Mouse (Mus musculus): ENCODE results near the gene Nln. TPM values are rescaled to one million over a fixed set of nuclear protein-coding genes. Genes with fewer than 3 reads are reported as not detected.

The Nln gene
- total RNA-seq, 1 experiment: 24.2 TPM

GRCm38 (mm10) chr13:103985510-103986278 lies 123.7 kb downstream of the Nln start:
- Histone ChIP-seq H3K9me3 (ENCODE audit: control insufficient read depth, insufficient read depth, low read depth, low read length) (no peaks in the 10 kb centered on the region), H3K4me3 (ENCODE audit: insufficient read depth in 1 of 2, low read depth in 1 of 2, low read length in 2 of 2, poor library complexity in 1 of 2, severe bottlenecking in 1 of 2) (no peak overlapping the region), H3K36me3 (ENCODE audit: control insufficient read depth, insufficient read depth, low read length, poor library complexity, severe bottlenecking) (no peaks in the 10 kb centered on the region), H3K4me1 (ENCODE audit: control insufficient read depth in 2 of 2, insufficient read depth in 2 of 2, low read length in 2 of 2, poor library complexity in 1 of 2) (no peaks in the 10 kb centered on the region), H3K27ac (ENCODE audit: insufficient read depth, low read depth, low read length, poor library complexity, severe bottlenecking) (no peak overlapping the region), H3K9ac (ENCODE audit: insufficient read depth, low read depth, low read length, poor library complexity, severe bottlenecking) (no peak overlapping the region)
- no peak for TF ChIP-seq HCFC1 (IDR thresholded peaks at IDR 0.05; ENCODE audit: borderline replicate concordance, insufficient read depth, low read length)
- TF ChIP-seq ZNF384 (IDR thresholded peaks at IDR 0.05; ENCODE audit: low read depth, low read length): no peak
- TF ChIP-seq CHD2 (IDR thresholded peaks at IDR 0.05; ENCODE audit: low read depth, low read length): no peak
- TF ChIP-seq ZC3H11A (IDR thresholded peaks at IDR 0.05; ENCODE audit: borderline replicate concordance, low read depth, low read length): no peak
- TF ChIP-seq MAFK (IDR thresholded peaks at IDR 0.05; ENCODE audit: insufficient read depth, low read depth, low read length): no peak
- in situ Hi-C loops (cut with MboI; ENCODE audit: low sequenced_read_pairs in 2 of 2, unreplicated experiment in 2 of 2): no loop called here
- DNase-seq (ENCODE audit: low read depth, low spot score): no peak

GRCm38 (mm10) chr13:103982376-103982775 lies 127.0 kb downstream of the Nln start:
- Histone ChIP-seq H3K9me3 (ENCODE audit: control insufficient read depth, insufficient read depth, low read depth, low read length) (no peaks in the 10 kb centered on the region), H3K27ac (ENCODE audit: insufficient read depth, low read depth, low read length, poor library complexity, severe bottlenecking) (no peak overlapping the region), H3K4me3 (ENCODE audit: insufficient read depth in 1 of 2, low read depth in 1 of 2, low read length in 2 of 2, poor library complexity in 1 of 2, severe bottlenecking in 1 of 2) (no peak overlapping the region), H3K9ac (ENCODE audit: insufficient read depth, low read depth, low read length, poor library complexity, severe bottlenecking) (no peak overlapping the region), H3K36me3 (ENCODE audit: control insufficient read depth, insufficient read depth, low read length, poor library complexity, severe bottlenecking) (no peaks in the 10 kb centered on the region), H3K4me1 (ENCODE audit: control insufficient read depth in 2 of 2, insufficient read depth in 2 of 2, low read length in 2 of 2, poor library complexity in 1 of 2) (peaks cover 0 to 2% of the 10 kb centered on the region in 2 experiments; a peak in 1 of 4 replicates)
- TF ChIP-seq CHD2 (IDR thresholded peaks at IDR 0.05; ENCODE audit: low read depth, low read length): no peak
- TF ChIP-seq MAFK (IDR thresholded peaks at IDR 0.05; ENCODE audit: insufficient read depth, low read depth, low read length): no peak
- TF ChIP-seq HCFC1 (IDR thresholded peaks at IDR 0.05; ENCODE audit: borderline replicate concordance, insufficient read depth, low read length): no peak
- no peak for TF ChIP-seq ZNF384 (IDR thresholded peaks at IDR 0.05; ENCODE audit: low read depth, low read length)
- no peak for TF ChIP-seq ZC3H11A (IDR thresholded peaks at IDR 0.05; ENCODE audit: borderline replicate concordance, low read depth, low read length)
- no peak for DNase-seq (ENCODE audit: low read depth, low spot score)
- in situ Hi-C loops (cut with MboI; ENCODE audit: low sequenced_read_pairs in 2 of 2, unreplicated experiment in 2 of 2): no loop called here

GRCm38 (mm10) chr13:103980414-103980813 lies 129.0 kb downstream of the Nln start:
- no peak for TF ChIP-seq MAFK (IDR thresholded peaks at IDR 0.05; ENCODE audit: insufficient read depth, low read depth, low read length)
- TF ChIP-seq HCFC1 (IDR thresholded peaks at IDR 0.05; ENCODE audit: borderline replicate concordance, insufficient read depth, low read length): no peak
- TF ChIP-seq CHD2 (IDR thresholded peaks at IDR 0.05; ENCODE audit: low read depth, low read length): no peak
- no peak for TF ChIP-seq ZC3H11A (IDR thresholded peaks at IDR 0.05; ENCODE audit: borderline replicate concordance, low read depth, low read length)
- no peak for TF ChIP-seq ZNF384 (IDR thresholded peaks at IDR 0.05; ENCODE audit: low read depth, low read length)
- in situ Hi-C loops (cut with MboI; ENCODE audit: low sequenced_read_pairs in 2 of 2, unreplicated experiment in 2 of 2): no loop called here

GRCm38 (mm10) chr13:103978286-103978866 lies 131.0 kb downstream of the Nln start:
- no peak overlapping the region for H3K9ac ChIP-seq (ENCODE audit: insufficient read depth, low read depth, low read length, poor library complexity, severe bottlenecking)
- H3K27ac ChIP-seq (ENCODE audit: insufficient read depth, low read depth, low read length, poor library complexity, severe bottlenecking): no peak overlapping the region
- in situ Hi-C loops (cut with MboI; ENCODE audit: low sequenced_read_pairs in 2 of 2, unreplicated experiment in 2 of 2): no loop called here
- no peaks in the 10 kb centered on the region for H3K9me3 ChIP-seq (ENCODE audit: control insufficient read depth, insufficient read depth, low read depth, low read length)
- TF ChIP-seq MAFK (IDR thresholded peaks at IDR 0.05; ENCODE audit: insufficient read depth, low read depth, low read length): no peak
- TF ChIP-seq HCFC1 (IDR thresholded peaks at IDR 0.05; ENCODE audit: borderline replicate concordance, insufficient read depth, low read length): no peak
- TF ChIP-seq ZC3H11A (IDR thresholded peaks at IDR 0.05; ENCODE audit: borderline replicate concordance, low read depth, low read length): no peak
- TF ChIP-seq CHD2 (IDR thresholded peaks at IDR 0.05; ENCODE audit: low read depth, low read length): no peak
- TF ChIP-seq ZNF384 (IDR thresholded peaks at IDR 0.05; ENCODE audit: low read depth, low read length): no peak
- DNase-seq (ENCODE audit: low read depth, low spot score): no peak
- H3K4me1 ChIP-seq (ENCODE audit: control insufficient read depth in 2 of 2, insufficient read depth in 2 of 2, low read length in 2 of 2, poor library complexity in 1 of 2): peaks cover 0 to 2% of the 10 kb centered on the region in 2 experiments; a peak in 1 of 4 replicates
- H3K36me3 ChIP-seq (ENCODE audit: control insufficient read depth, insufficient read depth, low read length, poor library complexity, severe bottlenecking): no peaks in the 10 kb centered on the region
- H3K4me3 ChIP-seq (ENCODE audit: insufficient read depth in 1 of 2, low read depth in 1 of 2, low read length in 2 of 2, poor library complexity in 1 of 2, severe bottlenecking in 1 of 2): no peak overlapping the region

More at GRCm38 (mm10) chr13:103980414-103980813, 129.0 kb downstream of the Nln start:
- no peak overlapping the region for H3K4me3 ChIP-seq (ENCODE audit: insufficient read depth in 1 of 2, low read depth in 1 of 2, low read length in 2 of 2, poor library complexity in 1 of 2, severe bottlenecking in 1 of 2)
- H3K9ac ChIP-seq (ENCODE audit: insufficient read depth, low read depth, low read length, poor library complexity, severe bottlenecking): no peak overlapping the region
- no peak for DNase-seq (ENCODE audit: low read depth, low spot score)
- H3K9me3 ChIP-seq (ENCODE audit: control insufficient read depth, insufficient read depth, low read depth, low read length): no peaks in the 10 kb centered on the region
- no peak overlapping the region for H3K27ac ChIP-seq (ENCODE audit: insufficient read depth, low read depth, low read length, poor library complexity, severe bottlenecking)
- H3K4me1 ChIP-seq (ENCODE audit: control insufficient read depth in 2 of 2, insufficient read depth in 2 of 2, low read length in 2 of 2, poor library complexity in 1 of 2): peaks cover 0 to 2% of the 10 kb centered on the region in 2 experiments; a peak in 1 of 4 replicates
- H3K36me3 ChIP-seq (ENCODE audit: control insufficient read depth, insufficient read depth, low read length, poor library complexity, severe bottlenecking): no peaks in the 10 kb centered on the region
